In the genomic region with DNA sequence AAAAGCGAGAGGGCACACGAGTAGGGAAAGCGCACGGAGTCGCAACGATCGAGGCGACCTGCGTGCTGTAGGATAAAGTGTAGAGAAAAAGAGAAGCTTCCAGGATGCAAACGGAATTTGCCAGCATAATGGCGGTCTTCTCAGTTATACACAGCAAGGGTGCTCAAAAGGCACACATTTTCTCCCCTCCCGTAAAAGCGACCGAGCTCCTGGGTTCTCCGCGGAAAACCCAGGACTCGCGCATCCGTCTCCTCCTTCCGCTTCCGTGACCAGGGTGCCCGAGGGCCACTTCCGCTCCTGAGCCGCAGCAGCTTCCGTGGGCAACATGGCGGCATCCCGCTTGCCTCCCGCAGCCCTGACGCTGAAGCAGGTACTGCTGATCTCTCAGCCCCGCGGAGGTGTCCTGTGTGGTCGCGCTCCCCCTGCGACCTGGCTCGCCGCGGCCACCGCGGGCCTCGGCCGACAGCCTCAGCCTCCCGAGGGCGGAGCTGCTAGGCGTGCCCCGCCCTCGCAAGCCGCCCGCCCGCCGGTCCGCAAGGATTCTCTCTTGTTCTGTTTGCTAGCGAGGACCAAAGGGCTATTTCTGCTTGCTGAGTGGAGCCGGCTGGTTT, we compare ENCODE assay signal across 7 mouse cellular contexts. TPM values are rescaled to one million over a fixed set of nuclear protein-coding genes. Genes with fewer than 3 reads are reported as not detected.
DNase-seq lines count a peak whose midpoint lies in the region; ATAC-seq and TF ChIP-seq lines count a peak whose summit lies in the region.

A gene (plus strand): TSS at position 288 of the 611 bp plus-strand sequence.

- ATAC-seq in inflammation-experienced regulatory T-cells, adult 6 months = peak; percentile 99
- ATAC-seq in megakaryocyte-erythroid progenitor cell, adult 5-6 weeks (replicated peaks; ENCODE audit: low FRiP score, low TSS enrichment, poor library complexity, severe bottlenecking) = peak; percentile 98

- peak within 1 kb of the TSS; percentile 58 for H3K4me3 ChIP-seq in cortical plate, adult 2 months (ENCODE audit: insufficient read depth, low read length)

- intact Hi-C loops in left cerebral cortex, postnatal 10 days (cut with DNase I) = loop anchor here (2.0 kb wide), 1 partner anchor 151 kb away; a partner anchor contains a TSS

- peak; percentile 73 for DNase-seq in adipocyte (ENCODE audit: low spot score)
- peak; percentile 71 for DNase-seq in gastrocnemius, postnatal 10 days
- DNase-seq in left cerebral cortex, postnatal 10 days (ENCODE audit: extremely low spot score in 1 of 2, low spot score in 2 of 2) = peak; percentile 72 to 85
- peak; percentile 88 for DNase-seq in right cerebral cortex, postnatal 25 days

- H3K27ac ChIP-seq in cortical plate, adult 2 months (ENCODE audit: insufficient read depth, low read length) = peak within 1 kb of the TSS; percentile 98

- peaks cover 2% of the 10 kb centered on the region; the same call in 1 of the 2 replicates for H3K4me1 ChIP-seq in cortical plate, adult 2 months (ENCODE audit: control insufficient read depth, insufficient read depth, low read length)

- peak; percentile 77 for TF ChIP-seq POLR2A in cortical plate, adult 2 months (IDR thresholded peaks at IDR 0.05; ENCODE audit: extremely low read depth, insufficient read depth, low read length)

- no peak for TF ChIP-seq CTCF in cortical plate, adult 2 months (IDR thresholded peaks at IDR 0.05; ENCODE audit: extremely low read depth, insufficient read depth, low read length)

RNA-seq across cellular contexts. Expression of the gene that starts here (rescaled TPM):
- polyA plus RNA-seq in cortical plate, adult 2 months (2012; rRNA removed) = 58.0 and 61.3 TPM in 2 replicates
- 10 to 100 TPM; 29.9 to 38.4 TPM for total RNA-seq in gastrocnemius, postnatal 10 days (2021)
- 10 to 100 TPM; 61.9 to 82.1 (median 71.3) TPM for polyA plus RNA-seq in inflammation-experienced regulatory T-cells, adult 6 months (2017; shearing (Covaris generic))
- total RNA-seq in left cerebral cortex, postnatal 10 days (2021) = 10 to 100 TPM; 42.5 to 44.3 TPM
- total RNA-seq in megakaryocyte-erythroid progenitor cell, adult 5-6 weeks (2014; fragmentation: Nextera tagmentation) = 11.3 and 17.3 TPM in 2 replicates
- total RNA-seq in megakaryocyte-erythroid progenitor cell, adult 5-6 weeks (2017) = 39.0 and 66.1 TPM in 2 replicates

Comparison
In these comparisons a context has a peak if more than half of its experiments do, and no peak if none do; other contexts are left out.
1. Peak in every context shown above with its lines: DNase-seq, ATAC-seq, H3K4me3 ChIP-seq and H3K27ac ChIP-seq.